Comparison of ENCODE assay signal across 8 mouse cellular contexts in genomic region chrX:49287700-49288563, GRCm38 (mm10). TPM values are rescaled to one million over a fixed set of nuclear protein-coding genes. Genes with fewer than 3 reads are reported as not detected.
DNase-seq lines count a peak whose midpoint lies in the region; ATAC-seq lines count a peak whose summit lies in the region.

Gene Enox2 (minus strand): TSS chrX:49288259.

- H3K27ac ChIP-seq in hindbrain, embryonic 16.5 days (ENCODE audit: low read depth, low read length) = peak within 1 kb of the TSS; percentile 87
- peak within 1 kb of the TSS; percentile 67 for H3K27ac ChIP-seq in macrophage

- DNase-seq in WW6 (ENCODE audit: low read depth, low spot score) = peak; percentile 59
- DNase-seq in cerebellum, postnatal 4 days (ENCODE audit: low spot score in 2 of 2) = peak; percentile 23 to 67
- DNase-seq in gastrocnemius, adult 18-20 months (ENCODE audit: low spot score) = peak; percentile 82
- peak; percentile 57 to 77 for DNase-seq in left cerebral cortex, adult 18-20 months (ENCODE audit: low spot score in 2 of 2)
- DNase-seq in right cerebral cortex, adult 18-20 months = peak; percentile 90
- DNase-seq in urinary bladder, postnatal 10 days (ENCODE audit: low spot score) = peak; percentile 10

- H3K9me3 ChIP-seq in hindbrain, embryonic 16.5 days (ENCODE audit: control insufficient read depth, low read length) = no peaks in the 10 kb centered on the region

- H3K79me2 ChIP-seq in macrophage (ENCODE audit: inconsistent target) = peaks cover 36% of the 10 kb centered on the region; the same call in 1 of the 2 replicates

- no peaks in the 10 kb centered on the region for H3K36me3 ChIP-seq in hindbrain, embryonic 16.5 days (ENCODE audit: control insufficient read depth, insufficient read depth, low read length)
- H3K36me3 ChIP-seq in macrophage (ENCODE audit: inconsistent target) = no peaks in the 10 kb centered on the region

- no peaks in the 10 kb centered on the region for H3K4me1 ChIP-seq in hindbrain, embryonic 16.5 days (ENCODE audit: control insufficient read depth, insufficient read depth, low read depth, low read length)

- H3K27me3 ChIP-seq in hindbrain, embryonic 16.5 days (replicated peaks; ENCODE audit: control insufficient read depth, insufficient read depth, low read length) = no peaks in the 10 kb centered on the region

- peak within 1 kb of the TSS; percentile 59 for H3K4me3 ChIP-seq in hindbrain, embryonic 16.5 days (ENCODE audit: low read length)
- H3K4me3 ChIP-seq in macrophage (ENCODE audit: inconsistent target) = peak within 1 kb of the TSS; percentile 57

- 12% methylated on average over 19 of the region's 26 CpGs for WGBS in hindbrain, embryonic 16.5 days
- WGBS in macrophage (ENCODE audit: missing documents) = 24% methylated on average over 26 of the region's 26 CpGs

- H3K9ac ChIP-seq in hindbrain, embryonic 16.5 days (ENCODE audit: low read depth, low read length) = peak within 1 kb of the TSS; percentile 73

- peak; percentile 100 for ATAC-seq in hindbrain, embryonic 16.5 days

- peak within 1 kb of the TSS; percentile 58 for H3K4me2 ChIP-seq in hindbrain, embryonic 16.5 days (ENCODE audit: low read length)

RNA-seq across cellular contexts. Expression of gene Enox2, which starts in this region (rescaled TPM):
- 10 to 100 TPM; 14.2 to 18.9 TPM for total RNA-seq in gastrocnemius, adult 18-20 months (2021)
- polyA plus RNA-seq in hindbrain, embryonic 16.5 days (2015; fragmentation: Nextera tagmentation; extraction: Ambion mirVana) = 8.3 and 8.7 TPM in 2 replicates
- total RNA-seq in left cerebral cortex, adult 18-20 months (2021) = 10 to 100 TPM in 1 of 2 experiments, 1 to 10 TPM in 1; 9.6 to 11.6 TPM
- 10 to 100 TPM in 25 of 26 experiments, 1 to 10 TPM in 1; 7.7 to 68.0 (median 50.5) TPM for total RNA-seq in macrophage (2018; cell fraction: chromatin; rRNA removed)
- 10 to 100 TPM; 17.3 to 31.0 (median 26.5) TPM for total RNA-seq in macrophage (2018; cell fraction: cytosol; rRNA removed)
- 10 to 100 TPM; 13.8 to 47.9 (median 35.4) TPM for total RNA-seq in macrophage (2018; cell fraction: nucleus; rRNA removed)
- 16.9 to 27.9 TPM (median 21.5 TPM) in 3 replicates for polyA plus RNA-seq in macrophage (2018)

Comparison
In these comparisons a context has a peak if more than half of its experiments do, and no peak if none do; other contexts are left out.
1. Peak in every context shown above with its lines: DNase-seq, ATAC-seq, H3K4me3 ChIP-seq and H3K27ac ChIP-seq.
2. DNase-seq: peak in every context shown above with its lines; median percentile 90 in right cerebral cortex, adult 18-20 months; 82 in gastrocnemius, adult 18-20 months; 67 in left cerebral cortex, adult 18-20 months; 59 in WW6; 45 in cerebellum, postnatal 4 days; 10 in urinary bladder, postnatal 10 days.